28 mouse cellular contexts compared by ENCODE assay signal in the genomic region with DNA sequence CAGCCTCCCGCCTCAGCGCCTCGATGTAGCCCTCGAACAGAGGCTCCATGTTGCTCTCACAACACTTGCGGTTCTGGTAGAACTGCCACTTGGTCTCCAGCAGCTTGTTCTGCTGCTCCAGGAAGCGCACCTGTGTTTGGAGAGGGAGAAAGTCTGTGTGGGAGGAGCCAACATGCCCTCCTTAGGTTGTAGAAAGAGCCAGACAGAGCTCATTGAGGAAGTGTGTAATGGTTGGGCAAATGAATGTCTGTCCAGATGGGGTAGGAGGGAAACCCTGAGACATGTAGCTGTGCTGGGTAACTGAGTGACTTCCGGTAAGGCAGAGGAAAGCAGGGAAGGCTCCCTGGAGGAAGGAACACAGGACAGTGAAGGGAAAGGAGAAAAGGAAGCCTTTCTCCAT. TPM values are rescaled to one million over a fixed set of nuclear protein-coding genes. Genes with fewer than 3 reads are reported as not detected.
"Had no signal": no experiment of that assay in that cellular context is flagged by ENCODE, and none has a peak within 500 bp of the region (broad histone marks: within the 10 kb centered on the region; RNA-seq: fewer than 3 reads in every experiment).

No protein-coding gene starts in this region.

- H3K4me3 ChIP-seq: liver, embryonic 12.5 days; megakaryocyte, embryonic 14.5 days; midbrain, embryonic 13.5 days; midbrain, embryonic 15.5 days; neural tube, embryonic 12.5 days had no signal

- H3K4me1 ChIP-seq: liver, embryonic 12.5 days; megakaryocyte, embryonic 14.5 days had no signal

- H3K27ac ChIP-seq: liver, embryonic 12.5 days; liver, embryonic 14.5 days; midbrain, embryonic 13.5 days; midbrain, embryonic 15.5 days; neural tube, embryonic 12.5 days had no signal

- H3K4me2 ChIP-seq: liver, embryonic 12.5 days; midbrain, embryonic 11.5 days; midbrain, embryonic 13.5 days; midbrain, embryonic 15.5 days; neural tube, embryonic 12.5 days had no signal

- H3K36me3 ChIP-seq: liver, embryonic 12.5 days; midbrain, embryonic 13.5 days; midbrain, embryonic 15.5 days; neural tube, embryonic 12.5 days had no signal

- DNase-seq: lung, postnatal 4 days; retina, postnatal 1 day; right cerebral cortex, adult 18-20 months; right cerebral cortex, postnatal 25 days; right cerebral cortex, postnatal 4 days; spleen, adult 18-20 months; thymus, adult 18-20 months; thymus, postnatal 14 days; thymus, postnatal 36 days had no signal

- H3K9me3 ChIP-seq: liver, embryonic 12.5 days; megakaryocyte, embryonic 14.5 days; midbrain, embryonic 13.5 days; midbrain, embryonic 15.5 days; neural tube, embryonic 12.5 days had no signal

- H3K9ac ChIP-seq: liver, embryonic 12.5 days; liver, embryonic 14.5 days; midbrain, embryonic 13.5 days; midbrain, embryonic 15.5 days; neural tube, embryonic 12.5 days had no signal

- ATAC-seq: liver, embryonic 12.5 days; midbrain, embryonic 13.5 days; midbrain, embryonic 15.5 days had no signal

RNA-seq across cellular contexts. Expression of gene Krt87, which starts 2.0 kb away (rescaled TPM):
- total RNA-seq: liver, adult 2 months; monocyte, adult 5-6 weeks; neutrophil, adult 5-6 weeks had no signal
- polyA plus RNA-seq: liver, adult 2 months; liver, embryonic 12.5 days; liver, embryonic 14.5 days; liver, embryonic 16.5 days had no signal

RNA-seq across cellular contexts. Expression of gene Krt88, which starts 10.9 kb away (rescaled TPM):
- total RNA-seq: liver, adult 2 months; midbrain, postnatal 0 days; monocyte, adult 5-6 weeks; neutrophil, adult 5-6 weeks had no signal
- polyA plus RNA-seq: liver, adult 2 months; liver, embryonic 12.5 days; liver, embryonic 14.5 days; liver, embryonic 16.5 days; lung, embryonic 16.5 days; midbrain, embryonic 11.5 days; midbrain, embryonic 13.5 days; midbrain, embryonic 15.5 days; midbrain, postnatal 0 days; neural tube, embryonic 12.5 days; neural tube, embryonic 14.5 days; small intestine, adult 2 months; stomach, embryonic 14.5 days; thymus, postnatal 0 days had no signal

RNA-seq across cellular contexts. Expression of gene Krt81, which starts 26.9 kb away (rescaled TPM):
- total RNA-seq: liver, adult 2 months; monocyte, adult 5-6 weeks; neutrophil, adult 5-6 weeks had no signal
- polyA plus RNA-seq: liver, adult 2 months; liver, embryonic 12.5 days; liver, embryonic 14.5 days; liver, embryonic 16.5 days; lung, embryonic 16.5 days; midbrain, embryonic 11.5 days; midbrain, embryonic 13.5 days; midbrain, postnatal 0 days; neural tube, embryonic 12.5 days; neural tube, embryonic 14.5 days; small intestine, adult 2 months; stomach, embryonic 14.5 days; stomach, embryonic 16.5 days; urinary bladder, adult 2 months had no signal

RNA-seq across cellular contexts. Expression of gene Krt86, which starts 36.7 kb away (rescaled TPM):
- total RNA-seq: liver, adult 2 months; monocyte, adult 5-6 weeks had no signal
- polyA plus RNA-seq: liver, adult 2 months; liver, embryonic 12.5 days; liver, embryonic 14.5 days; liver, embryonic 16.5 days; lung, embryonic 16.5 days; midbrain, embryonic 11.5 days; midbrain, embryonic 13.5 days; midbrain, embryonic 15.5 days; neural tube, embryonic 12.5 days; neural tube, embryonic 14.5 days; small intestine, adult 2 months; stomach, embryonic 14.5 days; stomach, embryonic 16.5 days; urinary bladder, adult 2 months had no signal
